Mouse (Mus musculus): Measurements from ENCODE around the gene Nt5c. TPM values are rescaled to one million over a fixed set of nuclear protein-coding genes. Genes with fewer than 3 reads are reported as not detected.
"Not testable (repeated sequence)": the region's sequence is repeated elsewhere in the genome, so short reads cannot be mapped to it uniquely, and the experiment has no call there.

Nt5c gene
- total and polyA plus RNA-seq, 2 experiments: 32.6 to 39.2 TPM

DNA sequence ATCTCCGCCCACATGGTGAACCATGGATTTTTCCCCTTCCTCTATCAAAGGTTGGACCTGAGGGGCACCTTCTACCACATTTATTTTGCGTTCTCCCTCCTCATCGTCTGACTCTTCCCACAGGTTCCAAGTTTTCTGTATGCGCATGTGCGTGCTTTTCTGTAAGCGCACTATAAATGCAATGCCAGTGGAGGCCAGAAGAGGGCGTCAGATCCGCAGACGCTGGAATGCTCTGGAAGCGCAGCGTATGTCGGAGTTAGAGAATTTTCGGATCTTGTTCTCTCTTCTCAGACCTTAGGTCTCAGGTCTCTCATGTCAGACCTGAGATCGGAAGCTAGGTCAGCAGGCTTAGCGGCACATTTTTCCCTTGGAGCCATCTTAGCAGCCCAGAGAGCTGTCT is 36.0 kb downstream of the Nt5c start:
- H3K27me3 ChIP-seq (ENCODE audit: control insufficient read depth, insufficient read depth, low read length): no peaks in the 10 kb centered on the region
- H3K4me3 ChIP-seq (ENCODE audit: insufficient read depth, low read depth, low read length): no peak overlapping the region
- H3K79me2 ChIP-seq (ENCODE audit: control insufficient read depth, insufficient read depth, low read length): no peaks in the 10 kb centered on the region
- no peak for DNase-seq (ENCODE audit: extremely low read depth, low read depth, low spot score)
- H3K4me1 ChIP-seq (ENCODE audit: control insufficient read depth, insufficient read depth, low read length): peaks cover 12% of the 10 kb centered on the region
- TF ChIP-seq POLR2A (IDR thresholded peaks at IDR 0.05; ENCODE audit: extremely low read depth, insufficient read depth, low read length): no peak
- 0 out of 2 replicates have a peak, but pooled peaks have one; percentile 11 for TF ChIP-seq CTCF (IDR thresholded peaks at IDR 0.05; ENCODE audit: low read depth, low read length)
- H3K27ac ChIP-seq (replicated peaks; ENCODE audit: insufficient read depth, low read depth, low read length): no peak overlapping the region
- H3K9ac ChIP-seq (ENCODE audit: low read depth, low read length): no peak overlapping the region
- no peaks in the 10 kb centered on the region for H3K36me3 ChIP-seq (ENCODE audit: control insufficient read depth, insufficient read depth, low read length)
- WGBS: 94% methylated on average over 15 of the region's 15 CpGs

DNA sequence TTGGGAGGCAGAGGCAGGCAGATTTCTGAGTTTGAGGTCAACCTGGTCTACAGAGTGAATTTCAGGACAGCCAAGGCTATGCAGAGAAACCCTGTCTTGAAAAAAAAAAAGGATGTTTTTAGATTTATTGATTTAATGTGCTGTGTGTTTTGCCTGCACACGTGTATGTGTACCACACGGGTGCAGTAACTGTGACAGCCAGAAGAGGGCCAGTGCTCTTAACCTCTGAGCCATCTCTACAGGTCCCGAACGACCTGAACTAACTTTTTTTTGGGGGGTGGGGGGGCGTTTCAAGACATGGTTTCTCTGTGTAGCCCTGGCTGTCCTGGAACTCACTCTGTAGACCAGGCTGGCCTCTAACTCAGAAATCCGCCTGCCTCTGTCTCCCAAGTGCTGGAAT is 36.8 kb downstream of the Nt5c start:
- WGBS: 93% methylated on average over 6 of the region's 6 CpGs
- H3K4me1 ChIP-seq (ENCODE audit: control insufficient read depth, insufficient read depth, low read length): peaks cover 18% of the 10 kb centered on the region

GRCm38 (mm10) chr11:115453306-115453705 is 38.4 kb downstream of the Nt5c start:
- Histone ChIP-seq H3K4me3 (ENCODE audit: insufficient read depth, low read depth, low read length) (no peak overlapping the region), H3K9ac (ENCODE audit: low read depth, low read length) (no peak overlapping the region), H3K27ac (replicated peaks; ENCODE audit: insufficient read depth, low read depth, low read length) (no peak overlapping the region), H3K4me1 (ENCODE audit: control insufficient read depth, insufficient read depth, low read length) (peaks cover 25% of the 10 kb centered on the region), H3K27me3 (ENCODE audit: control insufficient read depth, insufficient read depth, low read length) (no peaks in the 10 kb centered on the region), H3K36me3 (ENCODE audit: control insufficient read depth, insufficient read depth, low read length) (no peaks in the 10 kb centered on the region), H3K79me2 (ENCODE audit: control insufficient read depth, insufficient read depth, low read length) (no peaks in the 10 kb centered on the region)
- no peak for DNase-seq (ENCODE audit: extremely low read depth, low read depth, low spot score)
- TF ChIP-seq CTCF (IDR thresholded peaks at IDR 0.05; ENCODE audit: low read depth, low read length): no peak
- TF ChIP-seq POLR2A (IDR thresholded peaks at IDR 0.05; ENCODE audit: extremely low read depth, insufficient read depth, low read length): no peak
- WGBS: 69% methylated on average over 4 of the region's 4 CpGs

More for the DNA sequence above, 36.8 kb downstream of the Nt5c start:
- not testable (repeated sequence) for H3K4me3 ChIP-seq (ENCODE audit: insufficient read depth, low read depth, low read length); H3K36me3 ChIP-seq (ENCODE audit: control insufficient read depth, insufficient read depth, low read length); H3K27ac ChIP-seq (replicated peaks; ENCODE audit: insufficient read depth, low read depth, low read length); H3K27me3 ChIP-seq (ENCODE audit: control insufficient read depth, insufficient read depth, low read length); DNase-seq (ENCODE audit: extremely low read depth, low read depth, low spot score); H3K79me2 ChIP-seq (ENCODE audit: control insufficient read depth, insufficient read depth, low read length); H3K9ac ChIP-seq (ENCODE audit: low read depth, low read length)

- H3K79me2 ChIP-seq (ENCODE audit: control insufficient read depth, insufficient read depth, low read length): no peaks in the 10 kb centered on the region
- 89% methylated on average over 7 of the region's 7 CpGs for WGBS
- no peaks in the 10 kb centered on the region for H3K36me3 ChIP-seq (ENCODE audit: control insufficient read depth, insufficient read depth, low read length)
- no peak overlapping the region for H3K4me3 ChIP-seq (ENCODE audit: insufficient read depth, low read depth, low read length)
- H3K27ac ChIP-seq (replicated peaks; ENCODE audit: insufficient read depth, low read depth, low read length): no peak overlapping the region
- no peak for DNase-seq (ENCODE audit: extremely low read depth, low read depth, low spot score)
- no peaks in the 10 kb centered on the region for H3K27me3 ChIP-seq (ENCODE audit: control insufficient read depth, insufficient read depth, low read length)
- peaks cover 22% of the 10 kb centered on the region for H3K4me1 ChIP-seq (ENCODE audit: control insufficient read depth, insufficient read depth, low read length)
- no peak overlapping the region for H3K9ac ChIP-seq (ENCODE audit: low read depth, low read length)
- TF ChIP-seq CTCF (IDR thresholded peaks at IDR 0.05; ENCODE audit: low read depth, low read length) (no peak), POLR2A (IDR thresholded peaks at IDR 0.05; ENCODE audit: extremely low read depth, insufficient read depth, low read length) (no peak)
Observed at GRCm38 (mm10) chr11:115452281-115452860, 39.3 kb downstream of the Nt5c start.

- Histone ChIP-seq H3K36me3 (ENCODE audit: control insufficient read depth, insufficient read depth, low read length) (no peaks in the 10 kb centered on the region), H3K4me3 (ENCODE audit: insufficient read depth, low read depth, low read length) (no peak overlapping the region), H3K79me2 (ENCODE audit: control insufficient read depth, insufficient read depth, low read length) (no peaks in the 10 kb centered on the region), H3K27me3 (ENCODE audit: control insufficient read depth, insufficient read depth, low read length) (no peaks in the 10 kb centered on the region), H3K27ac (replicated peaks; ENCODE audit: insufficient read depth, low read depth, low read length) (no peak overlapping the region), H3K9ac (ENCODE audit: low read depth, low read length) (no peak overlapping the region), H3K4me1 (ENCODE audit: control insufficient read depth, insufficient read depth, low read length) (peaks cover 24% of the 10 kb centered on the region)
- no peak for DNase-seq (ENCODE audit: extremely low read depth, low read depth, low spot score)
- 89% methylated on average over 8 of the region's 8 CpGs for WGBS
- TF ChIP-seq POLR2A (IDR thresholded peaks at IDR 0.05; ENCODE audit: extremely low read depth, insufficient read depth, low read length) (no peak), CTCF (IDR thresholded peaks at IDR 0.05; ENCODE audit: low read depth, low read length) (no peak)
Observed at GRCm38 (mm10) chr11:115451781-115452241, 39.9 kb downstream of the Nt5c start.

DNA sequence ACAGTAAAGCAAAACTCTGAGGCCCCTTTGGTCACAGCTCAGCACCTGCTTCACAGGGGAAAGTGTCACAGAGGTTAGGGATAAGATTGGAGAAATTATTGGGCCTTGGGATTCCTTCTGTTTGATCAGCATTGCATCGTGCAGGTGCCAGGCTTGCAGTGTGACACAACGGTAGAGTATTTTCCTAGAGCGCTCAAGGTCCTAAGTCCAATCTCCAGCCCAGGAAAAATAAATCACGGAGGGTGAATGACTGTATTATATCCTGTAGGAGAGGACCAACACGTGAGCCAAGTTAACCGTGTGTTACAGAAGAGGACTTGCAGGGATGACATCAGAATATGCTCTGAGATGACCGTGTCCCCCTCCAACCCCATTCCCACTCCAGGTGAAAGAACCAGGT is 41.5 kb downstream of the Nt5c start:
- no peak overlapping the region for H3K4me3 ChIP-seq (ENCODE audit: insufficient read depth, low read depth, low read length)

More for the DNA sequence above, 41.5 kb downstream of the Nt5c start:
- peak; percentile 95 for DNase-seq (ENCODE audit: extremely low read depth, low read depth, low spot score)
- peaks cover 30% of the 10 kb centered on the region for H3K4me1 ChIP-seq (ENCODE audit: control insufficient read depth, insufficient read depth, low read length)
- no peaks in the 10 kb centered on the region for H3K36me3 ChIP-seq (ENCODE audit: control insufficient read depth, insufficient read depth, low read length)
- no peaks in the 10 kb centered on the region for H3K27me3 ChIP-seq (ENCODE audit: control insufficient read depth, insufficient read depth, low read length)
- peak overlapping the region; percentile 71 for H3K27ac ChIP-seq (replicated peaks; ENCODE audit: insufficient read depth, low read depth, low read length)
- no peaks in the 10 kb centered on the region for H3K79me2 ChIP-seq (ENCODE audit: control insufficient read depth, insufficient read depth, low read length)
- TF ChIP-seq CTCF (IDR thresholded peaks at IDR 0.05; ENCODE audit: low read depth, low read length) (no peak), POLR2A (IDR thresholded peaks at IDR 0.05; ENCODE audit: extremely low read depth, insufficient read depth, low read length) (no peak)
- no peak overlapping the region for H3K9ac ChIP-seq (ENCODE audit: low read depth, low read length)
- 23% methylated on average over 7 of the region's 7 CpGs for WGBS
